Mouse (Mus musculus) lung, adult 2 months (tissue): ENCODE data around the gene Kcnj10. TPM values are rescaled to one million over a fixed set of nuclear protein-coding genes. Genes with fewer than 3 reads are reported as not detected.

Experiments used
- DNase-seq: peaks from one replicate; pipeline ENCODE4 v3.0.0; 2022
- H3K4me1 ChIP-seq: fragments of 200-500 bp; 2 replicates; pipeline ENCODE4 v1.6.1; 2011; ENCODE audit warnings: low read length; ENCODE audit not compliant: control insufficient read depth, insufficient read depth
- H3K4me3 ChIP-seq: fragments of 200-500 bp; replicated peaks from 2 replicates; pipeline ENCODE3; 2011; ENCODE audit warnings: low read depth, mild to moderate bottlenecking, control low read depth, low read length; ENCODE audit errors: extremely low read depth
- CTCF ChIP-seq: fragments of 200-500 bp; IDR thresholded peaks from 2 replicates; pipeline ENCODE4 v1.5.1; 2011; ENCODE audit warnings: mild to moderate bottlenecking, low read length, control low read depth; ENCODE audit not compliant: insufficient read depth
- POLR2A ChIP-seq: fragments of 200-500 bp; IDR thresholded peaks from 2 replicates; pipeline ENCODE4 v1.6.1; 2011; ENCODE audit warnings: low read depth, mild to moderate bottlenecking, control low read depth, low read length, borderline replicate concordance; ENCODE audit errors: extremely low read depth
- WGBS: fragments of 180-500 bp; shearing (Covaris S2); methylation state at CpG from one replicate; pipeline ENCODE4 v1.1.7; 2018; 5-methylcytosine and 5-hydroxymethylcytosine counted together
- polyA plus RNA-seq: library from polyadenylated mRNA; depleted of rRNA; stranded (reverse); fragments of >200 nt; gene quantifications from 2 replicates; pipeline ENCODE4 v1.2.3, GENCODE M21; 2012

The Kcnj10 gene
- polyA plus RNA-seq, 1 experiment = 0.28 TPM

- WGBS = 86% methylated on average over 7 of the region's 7 CpGs
- no peak overlapping the region for H3K4me3 ChIP-seq
- H3K4me1 ChIP-seq = no peaks in the 10 kb centered on the region
- DNase-seq = no peak
- TF ChIP-seq POLR2A = no peak
- TF ChIP-seq CTCF = no peak
Observed at GRCm38 (mm10) chr1:172319346-172319745, 21.7 kb upstream of the Kcnj10 start.

GRCm38 (mm10) chr1:172319921-172320411, 21.0 kb upstream of the Kcnj10 start:
- H3K4me3 ChIP-seq = no peak overlapping the region
- no peaks in the 10 kb centered on the region for H3K4me1 ChIP-seq
- 60% methylated on average over 5 of the region's 5 CpGs for WGBS
- no peak for DNase-seq
- TF ChIP-seq CTCF (no peak), POLR2A (no peak)

GRCm38 (mm10) chr1:172322725-172323124, 18.3 kb upstream of the Kcnj10 start:
- DNase-seq = no peak
- no peak for TF ChIP-seq POLR2A
- Histone ChIP-seq H3K4me3 (no peak overlapping the region), H3K4me1 (peaks cover 6% of the 10 kb centered on the region)
- WGBS = 64% methylated on average over 13 of the region's 13 CpGs

- H3K4me1 ChIP-seq = peaks cover 6% of the 10 kb centered on the region
- no peak overlapping the region for H3K4me3 ChIP-seq
- no peak for DNase-seq
- no peak for TF ChIP-seq POLR2A
- TF ChIP-seq CTCF = no peak
- 60% methylated on average over 5 of the region's 5 CpGs for WGBS
Observed at GRCm38 (mm10) chr1:172323298-172323697, 17.7 kb upstream of the Kcnj10 start.

- Histone ChIP-seq H3K4me1 (peaks cover 6% of the 10 kb centered on the region), H3K4me3 (no peak overlapping the region)
- WGBS = 78% methylated on average over 6 of the region's 6 CpGs
- no peak for TF ChIP-seq CTCF
- TF ChIP-seq POLR2A = no peak
- DNase-seq = no peak
Observed at GRCm38 (mm10) chr1:172323801-172324359, 17.1 kb upstream of the Kcnj10 start.

GRCm38 (mm10) chr1:172324725-172325124, 16.3 kb upstream of the Kcnj10 start:
- no peak overlapping the region for H3K4me3 ChIP-seq
- peak; percentile 99 for TF ChIP-seq CTCF
- TF ChIP-seq POLR2A = no peak
- peak; percentile 70 for DNase-seq
- peaks cover 6% of the 10 kb centered on the region for H3K4me1 ChIP-seq
- 19% methylated on average over 7 of the region's 7 CpGs for WGBS

- Histone ChIP-seq H3K4me1 (peaks cover 6% of the 10 kb centered on the region), H3K4me3 (peak overlapping the region; percentile 31)
- 17% methylated on average over 94 of the region's 94 CpGs for WGBS
- TF ChIP-seq POLR2A (no peak), CTCF (peak; percentile 37; the same call in 1 of the 2 replicates)
- DNase-seq = peak; percentile 69
Observed at GRCm38 (mm10) chr1:172325680-172326535, 15.1 kb upstream of the Kcnj10 start.

- no peak overlapping the region for H3K4me3 ChIP-seq
- no peak for DNase-seq
- WGBS = 54% methylated on average over 11 of the region's 11 CpGs
Observed at GRCm38 (mm10) chr1:172326684-172327083, 14.3 kb upstream of the Kcnj10 start.

GRCm38 (mm10) chr1:172327206-172328001, 13.6 kb upstream of the Kcnj10 start:
- WGBS = 78% methylated on average over 16 of the region's 16 CpGs
- TF ChIP-seq POLR2A (no peak), CTCF (no peak)
- peaks cover 6% of the 10 kb centered on the region for H3K4me1 ChIP-seq
- DNase-seq = no peak
- no peak overlapping the region for H3K4me3 ChIP-seq

More at GRCm38 (mm10) chr1:172326684-172327083, 14.3 kb upstream of the Kcnj10 start:
- H3K4me1 ChIP-seq = peaks cover 6% of the 10 kb centered on the region
- TF ChIP-seq CTCF (no peak), POLR2A (no peak)
